Mouse (Mus musculus): ENCODE measurements around the gene Gnaq.

- TF ChIP-seq CTCF (IDR thresholded peaks at IDR 0.05; ENCODE audit: low read depth) (no peak), EP300 (optimal IDR thresholded peaks at IDR 0.05) (no peak)
Observed at GRCm38 (mm10) chr19:16242708-16243107, 110.1 kb downstream of the Gnaq start.
